Mouse (Mus musculus): ENCODE measurements around the gene Mroh2a. TPM values are rescaled to one million over a fixed set of nuclear protein-coding genes. Genes with fewer than 3 reads are reported as not detected.

Gene Mroh2a
- polyA plus RNA-seq, 1 experiment from 2014 or later, result 1.2 TPM

Other genes with a start within 250 kb of the Mroh2a start
- 52.3 and 54.0 TPM in 2 replicates for gene Usp40, start 218.4 kb upstream of the Mroh2a start, polyA plus RNA-seq (2015; fragmentation: Nextera tagmentation; extraction: Ambion mirVana)
- not detected in 2 replicates for gene Ugt1a10, start 171.6 kb upstream of the Mroh2a start, polyA plus RNA-seq (2015; fragmentation: Nextera tagmentation; extraction: Ambion mirVana)
- not detected in 2 replicates for gene Ugt1a9, start 156.2 kb upstream of the Mroh2a start, polyA plus RNA-seq (2015; fragmentation: Nextera tagmentation; extraction: Ambion mirVana)
- not detected in 2 replicates for gene Ugt1a8, start 139.2 kb upstream of the Mroh2a start, polyA plus RNA-seq (2015; fragmentation: Nextera tagmentation; extraction: Ambion mirVana)
- 1.6 and 1.7 TPM in 2 replicates for gene Ugt1a7c, start 131.9 kb upstream of the Mroh2a start, polyA plus RNA-seq (2015; fragmentation: Nextera tagmentation; extraction: Ambion mirVana)
- 0.17 and 0.29 TPM in 2 replicates for gene Ugt1a6b, start 123.7 kb upstream of the Mroh2a start, polyA plus RNA-seq (2015; fragmentation: Nextera tagmentation; extraction: Ambion mirVana)
- gene Ugt1a6a, start 92.2 kb upstream of the Mroh2a start, polyA plus RNA-seq (2015; fragmentation: Nextera tagmentation; extraction: Ambion mirVana), result 4.4 and 4.8 TPM in 2 replicates
- not detected in 2 replicates for gene Ugt1a5, start 61.0 kb upstream of the Mroh2a start, polyA plus RNA-seq (2015; fragmentation: Nextera tagmentation; extraction: Ambion mirVana)
- gene Ugt1a2, start 26.4 kb upstream of the Mroh2a start, polyA plus RNA-seq (2015; fragmentation: Nextera tagmentation; extraction: Ambion mirVana), result not detected in 2 replicates
- 11.6 and 13.2 TPM in 2 replicates for gene Dnajb3, start 21.2 kb upstream of the Mroh2a start, polyA plus RNA-seq (2015; fragmentation: Nextera tagmentation; extraction: Ambion mirVana)
- gene Ugt1a1, start 15.0 kb upstream of the Mroh2a start, polyA plus RNA-seq (2015; fragmentation: Nextera tagmentation; extraction: Ambion mirVana), result not detected in 2 replicates
- gene Hjurp, start 50.6 kb downstream of the Mroh2a start, polyA plus RNA-seq (2015; fragmentation: Nextera tagmentation; extraction: Ambion mirVana), result 198 and 204 TPM in 2 replicates
- not detected in 2 replicates for gene Trpm8, start 50.7 kb downstream of the Mroh2a start, polyA plus RNA-seq (2015; fragmentation: Nextera tagmentation; extraction: Ambion mirVana)
- 3.8 TPM in 1 of 2 replicates, not detected in the other for gene Spp2, start 180.0 kb downstream of the Mroh2a start, polyA plus RNA-seq (2015; fragmentation: Nextera tagmentation; extraction: Ambion mirVana)

Data from embryonic facial prominence, embryonic 13.5 days (tissue).